Mouse (Mus musculus): ENCODE results near the gene Wdr66. TPM values are rescaled to one million over a fixed set of nuclear protein-coding genes. Genes with fewer than 3 reads are reported as not detected.

The Wdr66 gene
- polyA plus RNA-seq, 1 experiment from 2014 or later, result 1.4 TPM

GRCm38 (mm10) chr5:123357253-123357652 is 105.4 kb downstream of the Wdr66 start:
- Histone ChIP-seq H3K9ac (replicated peaks; ENCODE audit: low read depth, low read length) (no peak overlapping the region), H3K4me1 (ENCODE audit: control insufficient read depth, insufficient read depth, low read length) (no peaks in the 10 kb centered on the region), H3K27ac (ENCODE audit: low read depth, low read length) (no peak overlapping the region), H3K4me2 (ENCODE audit: low read depth, low read length) (no peak overlapping the region), H3K9me3 (ENCODE audit: control insufficient read depth, low read length) (no peaks in the 10 kb centered on the region), H3K4me3 (ENCODE audit: low read depth, low read length) (no peak overlapping the region), H3K36me3 (ENCODE audit: control insufficient read depth, insufficient read depth, low read length) (peaks cover 40% of the 10 kb centered on the region), H3K27me3 (ENCODE audit: control insufficient read depth, insufficient read depth, low read length) (no peaks in the 10 kb centered on the region)
- ATAC-seq (ENCODE audit: low read depth), result no peak
- WGBS, result 84% methylated on average over 4 of the region's 4 CpGs

- Histone ChIP-seq H3K27ac (ENCODE audit: low read depth, low read length) (no peak overlapping the region), H3K9ac (replicated peaks; ENCODE audit: low read depth, low read length) (no peak overlapping the region), H3K27me3 (ENCODE audit: control insufficient read depth, insufficient read depth, low read length) (no peaks in the 10 kb centered on the region), H3K36me3 (ENCODE audit: control insufficient read depth, insufficient read depth, low read length) (peaks cover 60% of the 10 kb centered on the region), H3K4me2 (ENCODE audit: low read depth, low read length) (no peak overlapping the region), H3K9me3 (ENCODE audit: control insufficient read depth, low read length) (no peaks in the 10 kb centered on the region), H3K4me3 (ENCODE audit: low read depth, low read length) (no peak overlapping the region), H3K4me1 (ENCODE audit: control insufficient read depth, insufficient read depth, low read length) (no peaks in the 10 kb centered on the region)
- WGBS, result 66% methylated on average over 6 of the region's 6 CpGs
- ATAC-seq (ENCODE audit: low read depth), result no peak
Measured at GRCm38 (mm10) chr5:123359431-123359830, 107.5 kb downstream of the Wdr66 start.

- H3K4me2 ChIP-seq (ENCODE audit: low read depth, low read length), result no peak overlapping the region
- no peaks in the 10 kb centered on the region for H3K9me3 ChIP-seq (ENCODE audit: control insufficient read depth, low read length)
- H3K27me3 ChIP-seq (ENCODE audit: control insufficient read depth, insufficient read depth, low read length), result no peaks in the 10 kb centered on the region
- no peak overlapping the region for H3K9ac ChIP-seq (replicated peaks; ENCODE audit: low read depth, low read length)
- no peaks in the 10 kb centered on the region for H3K4me1 ChIP-seq (ENCODE audit: control insufficient read depth, insufficient read depth, low read length)
- WGBS, result 87% methylated on average over 4 of the region's 4 CpGs
- peaks cover 60% of the 10 kb centered on the region for H3K36me3 ChIP-seq (ENCODE audit: control insufficient read depth, insufficient read depth, low read length)
- no peak overlapping the region for H3K4me3 ChIP-seq (ENCODE audit: low read depth, low read length)
- no peak overlapping the region for H3K27ac ChIP-seq (ENCODE audit: low read depth, low read length)
- no peak for ATAC-seq (ENCODE audit: low read depth)
Measured at GRCm38 (mm10) chr5:123362911-123363310, 111.0 kb downstream of the Wdr66 start.

- H3K4me1 ChIP-seq (ENCODE audit: control insufficient read depth, insufficient read depth, low read length), result no peaks in the 10 kb centered on the region
- H3K27ac ChIP-seq (ENCODE audit: low read depth, low read length), result no peak overlapping the region
- H3K9ac ChIP-seq (replicated peaks; ENCODE audit: low read depth, low read length), result no peak overlapping the region
- WGBS, result 74% methylated on average over 9 of the region's 11 CpGs
- no peak for ATAC-seq (ENCODE audit: low read depth)
- H3K36me3 ChIP-seq (ENCODE audit: control insufficient read depth, insufficient read depth, low read length), result peaks cover 49% of the 10 kb centered on the region; the same call in 1 of the 2 replicates
- H3K4me3 ChIP-seq (ENCODE audit: low read depth, low read length), result no peak overlapping the region
- no peaks in the 10 kb centered on the region for H3K27me3 ChIP-seq (ENCODE audit: control insufficient read depth, insufficient read depth, low read length)
- no peak overlapping the region for H3K4me2 ChIP-seq (ENCODE audit: low read depth, low read length)
- no peaks in the 10 kb centered on the region for H3K9me3 ChIP-seq (ENCODE audit: control insufficient read depth, low read length)
Measured at GRCm38 (mm10) chr5:123364302-123364971, 112.5 kb downstream of the Wdr66 start.

GRCm38 (mm10) chr5:123368869-123369488 is 117.1 kb downstream of the Wdr66 start:
- H3K4me3 ChIP-seq (ENCODE audit: low read depth, low read length), result no peak overlapping the region
- no peak overlapping the region for H3K4me2 ChIP-seq (ENCODE audit: low read depth, low read length)
- no peak overlapping the region for H3K9ac ChIP-seq (replicated peaks; ENCODE audit: low read depth, low read length)
- WGBS, result 77% methylated on average over 13 of the region's 13 CpGs
- H3K4me1 ChIP-seq (ENCODE audit: control insufficient read depth, insufficient read depth, low read length), result no peaks in the 10 kb centered on the region
- no peak overlapping the region for H3K27ac ChIP-seq (ENCODE audit: low read depth, low read length)
- no peaks in the 10 kb centered on the region for H3K27me3 ChIP-seq (ENCODE audit: control insufficient read depth, insufficient read depth, low read length)
- peaks cover 55% of the 10 kb centered on the region for H3K36me3 ChIP-seq (ENCODE audit: control insufficient read depth, insufficient read depth, low read length)
- no peak for ATAC-seq (ENCODE audit: low read depth)
- H3K9me3 ChIP-seq (ENCODE audit: control insufficient read depth, low read length), result no peaks in the 10 kb centered on the region

- H3K4me1 ChIP-seq (ENCODE audit: control insufficient read depth, insufficient read depth, low read length), result no peaks in the 10 kb centered on the region
- no peak overlapping the region for H3K4me3 ChIP-seq (ENCODE audit: low read depth, low read length)
- H3K36me3 ChIP-seq (ENCODE audit: control insufficient read depth, insufficient read depth, low read length), result peaks cover 45% of the 10 kb centered on the region
- ATAC-seq (ENCODE audit: low read depth), result no peak
- no peaks in the 10 kb centered on the region for H3K9me3 ChIP-seq (ENCODE audit: control insufficient read depth, low read length)
- WGBS, result 92% methylated on average over 5 of the region's 5 CpGs
- H3K9ac ChIP-seq (replicated peaks; ENCODE audit: low read depth, low read length), result no peak overlapping the region
- no peak overlapping the region for H3K27ac ChIP-seq (ENCODE audit: low read depth, low read length)
- H3K27me3 ChIP-seq (ENCODE audit: control insufficient read depth, insufficient read depth, low read length), result no peaks in the 10 kb centered on the region
- H3K4me2 ChIP-seq (ENCODE audit: low read depth, low read length), result no peak overlapping the region
Measured at GRCm38 (mm10) chr5:123370049-123370448, 118.1 kb downstream of the Wdr66 start.

GRCm38 (mm10) chr5:123375262-123375661 is 123.4 kb downstream of the Wdr66 start:
- H3K4me3 ChIP-seq (ENCODE audit: low read depth, low read length), result no peak overlapping the region
- WGBS, result 92% methylated on average over 10 of the region's 10 CpGs
- H3K27me3 ChIP-seq (ENCODE audit: control insufficient read depth, insufficient read depth, low read length), result no peaks in the 10 kb centered on the region
- H3K9me3 ChIP-seq (ENCODE audit: control insufficient read depth, low read length), result no peaks in the 10 kb centered on the region
- H3K27ac ChIP-seq (ENCODE audit: low read depth, low read length), result no peak overlapping the region
- H3K4me2 ChIP-seq (ENCODE audit: low read depth, low read length), result no peak overlapping the region
- no peaks in the 10 kb centered on the region for H3K4me1 ChIP-seq (ENCODE audit: control insufficient read depth, insufficient read depth, low read length)
- ATAC-seq (ENCODE audit: low read depth), result no peak
- H3K9ac ChIP-seq (replicated peaks; ENCODE audit: low read depth, low read length), result no peak overlapping the region
- peaks cover 29% of the 10 kb centered on the region for H3K36me3 ChIP-seq (ENCODE audit: control insufficient read depth, insufficient read depth, low read length)

GRCm38 (mm10) chr5:123375793-123376452 is 124.0 kb downstream of the Wdr66 start:
- no peak overlapping the region for H3K4me2 ChIP-seq (ENCODE audit: low read depth, low read length)
- H3K4me1 ChIP-seq (ENCODE audit: control insufficient read depth, insufficient read depth, low read length), result no peaks in the 10 kb centered on the region
- no peak overlapping the region for H3K27ac ChIP-seq (ENCODE audit: low read depth, low read length)
- WGBS, result 89% methylated on average over 6 of the region's 6 CpGs
- peaks cover 27% of the 10 kb centered on the region for H3K36me3 ChIP-seq (ENCODE audit: control insufficient read depth, insufficient read depth, low read length)
- H3K4me3 ChIP-seq (ENCODE audit: low read depth, low read length), result no peak overlapping the region
- ATAC-seq (ENCODE audit: low read depth), result no peak
- H3K27me3 ChIP-seq (ENCODE audit: control insufficient read depth, insufficient read depth, low read length), result no peaks in the 10 kb centered on the region
- no peak overlapping the region for H3K9ac ChIP-seq (replicated peaks; ENCODE audit: low read depth, low read length)
- no peaks in the 10 kb centered on the region for H3K9me3 ChIP-seq (ENCODE audit: control insufficient read depth, low read length)

GRCm38 (mm10) chr5:123376569-123376968 is 124.7 kb downstream of the Wdr66 start:
- no peaks in the 10 kb centered on the region for H3K9me3 ChIP-seq (ENCODE audit: control insufficient read depth, low read length)
- no peak overlapping the region for H3K4me3 ChIP-seq (ENCODE audit: low read depth, low read length)
- WGBS, result 31% methylated on average over 10 of the region's 10 CpGs
- H3K4me1 ChIP-seq (ENCODE audit: control insufficient read depth, insufficient read depth, low read length), result no peaks in the 10 kb centered on the region
- no peak overlapping the region for H3K4me2 ChIP-seq (ENCODE audit: low read depth, low read length)
- no peak overlapping the region for H3K27ac ChIP-seq (ENCODE audit: low read depth, low read length)
- H3K9ac ChIP-seq (replicated peaks; ENCODE audit: low read depth, low read length), result no peak overlapping the region
- H3K36me3 ChIP-seq (ENCODE audit: control insufficient read depth, insufficient read depth, low read length), result peaks cover 21% of the 10 kb centered on the region
- no peak for ATAC-seq (ENCODE audit: low read depth)
- no peaks in the 10 kb centered on the region for H3K27me3 ChIP-seq (ENCODE audit: control insufficient read depth, insufficient read depth, low read length)
